In genomic region chr13:83023972-83024371, GRCm38 (mm10) we compare ENCODE assay signal across 16 mouse cellular contexts.
"Had no signal": no experiment of that assay in that cellular context is flagged by ENCODE, and none has a peak within 500 bp of the region (broad histone marks: within the 10 kb centered on the region; RNA-seq: fewer than 3 reads in every experiment).

No protein-coding gene starts in this region.

- ATAC-seq: hindbrain, postnatal 0 days; intestine, embryonic 16.5 days had no signal

- DNase-seq: gastrocnemius, postnatal 14 days; gastrocnemius, postnatal 36 days; heart, adult 11 months; heart, adult 2 months; heart, postnatal 14 days; heart, postnatal 36 days; kidney, adult 11 months; kidney, adult 2 months; kidney, adult 9 months; kidney, postnatal 10 days; kidney, postnatal 25 days; kidney, postnatal 4 days; liver; liver, embryonic 13.5 days had no signal
